Mouse (Mus musculus): ENCODE measurements around the gene Myo3a. TPM values are rescaled to one million over a fixed set of nuclear protein-coding genes. Genes with fewer than 3 reads are reported as not detected.

The Myo3a gene
- polyA plus RNA-seq, 1 experiment from 2014 or later: not detected

DNA sequence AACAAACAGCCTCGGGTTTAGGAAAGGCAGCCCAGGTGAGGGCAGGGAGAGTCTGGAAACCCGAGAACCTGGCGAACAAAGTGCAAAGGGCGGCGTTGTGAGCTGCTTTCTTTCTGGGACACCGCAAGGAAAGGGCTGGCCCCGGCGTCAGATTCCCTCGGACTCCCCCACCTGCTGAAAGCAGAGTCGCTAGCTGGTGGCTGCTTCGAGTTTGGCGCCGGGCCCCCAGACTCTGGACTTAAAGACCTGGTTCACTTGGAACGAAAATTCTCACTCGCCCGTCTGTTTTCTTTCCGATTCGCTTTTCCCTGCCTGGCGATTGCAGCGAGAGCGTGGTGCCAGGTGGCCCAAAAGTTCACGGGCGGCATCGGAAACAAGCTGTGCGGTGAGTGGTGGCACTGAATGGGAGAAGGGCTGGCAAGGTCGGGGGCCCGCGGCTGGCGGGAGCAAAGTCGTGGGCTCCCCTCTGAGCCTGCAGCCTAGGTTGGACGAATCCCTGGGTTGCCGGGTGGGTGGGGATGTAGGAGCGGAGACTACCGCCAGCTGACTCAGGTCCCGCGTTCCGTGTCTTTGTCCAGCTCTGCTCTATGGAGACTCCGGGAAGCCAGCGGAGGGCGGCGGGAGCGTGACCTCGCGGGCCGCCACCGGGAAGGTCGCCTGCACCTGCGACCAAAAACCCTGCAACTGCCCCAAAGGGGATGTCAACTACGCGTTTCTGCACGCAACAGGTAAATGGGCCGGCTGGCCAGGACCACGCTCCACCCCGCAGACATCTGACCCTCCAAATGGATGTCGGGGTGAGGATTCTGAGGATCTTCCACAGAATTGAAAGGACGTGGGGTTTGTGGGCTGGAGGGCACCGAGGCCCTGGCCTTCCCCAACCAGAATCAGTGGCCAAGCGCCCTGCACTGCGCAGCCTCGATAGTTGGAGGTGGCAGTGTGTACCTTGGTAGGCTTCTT, 396.1 kb downstream of the Myo3a start:
- Histone ChIP-seq H3K36me3 (no peaks in the 10 kb centered on the region), H3K4me3 (peak overlapping the region; percentile 46), H3K27ac (no peak overlapping the region), H3K27me3 (ENCODE audit: low read depth, poor library complexity, severe bottlenecking) (peaks cover 100% of the 10 kb centered on the region), H3K4me1 (peaks cover 25% of the 10 kb centered on the region), H3K9me3 (replicated peaks) (no peaks in the 10 kb centered on the region)
- WGBS: under 1% methylated on average over 60 of the region's 60 CpGs
- peak; percentile 58 for DNase-seq (ENCODE audit: low spot score)

DNA sequence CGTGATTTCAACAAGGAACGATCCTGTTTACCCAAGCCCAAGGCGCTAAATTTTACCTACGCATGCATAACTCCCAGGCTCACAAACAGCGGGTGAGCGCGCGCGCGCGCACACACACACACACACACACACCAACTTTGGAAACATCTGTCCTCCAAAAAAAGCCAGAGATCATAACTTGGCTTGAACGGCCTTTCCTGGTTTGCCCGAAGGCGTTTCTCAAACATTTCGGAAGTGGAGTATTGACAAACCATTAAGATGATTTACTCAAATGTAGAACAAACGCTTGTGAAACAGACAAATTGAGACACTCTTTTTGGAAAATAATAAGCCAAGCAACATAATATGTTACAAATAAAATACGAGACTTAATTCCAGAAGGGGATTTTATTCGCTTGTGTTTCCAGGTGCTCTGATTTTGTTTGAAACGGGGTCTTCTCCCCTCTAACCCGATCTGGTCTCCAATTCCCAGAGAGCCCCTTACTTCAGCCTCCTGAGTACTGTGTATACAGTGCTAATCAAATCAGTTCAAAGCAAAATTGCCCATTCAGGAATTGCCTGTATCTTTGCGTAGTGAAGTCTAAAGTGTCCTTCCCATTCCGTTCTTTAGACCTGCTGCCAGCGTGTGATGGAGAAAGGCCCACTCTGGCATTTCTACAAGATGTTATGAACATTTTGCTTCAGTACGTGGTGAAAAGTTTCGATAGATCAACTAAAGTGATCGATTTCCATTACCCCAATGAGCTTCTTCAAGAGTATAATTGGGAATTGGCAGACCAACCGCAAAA, 397.1 kb downstream of the Myo3a start:
- WGBS: 3% methylated on average over 27 of the region's 27 CpGs
- peak; percentile 39 for DNase-seq (ENCODE audit: low spot score)
- H3K27me3 ChIP-seq (ENCODE audit: low read depth, poor library complexity, severe bottlenecking): peaks cover 96% of the 10 kb centered on the region
- H3K9me3 ChIP-seq (replicated peaks): no peaks in the 10 kb centered on the region
- no peak overlapping the region for H3K4me3 ChIP-seq
- no peak overlapping the region for H3K27ac ChIP-seq
- H3K4me1 ChIP-seq: peaks cover 25% of the 10 kb centered on the region
- no peaks in the 10 kb centered on the region for H3K36me3 ChIP-seq

DNA sequence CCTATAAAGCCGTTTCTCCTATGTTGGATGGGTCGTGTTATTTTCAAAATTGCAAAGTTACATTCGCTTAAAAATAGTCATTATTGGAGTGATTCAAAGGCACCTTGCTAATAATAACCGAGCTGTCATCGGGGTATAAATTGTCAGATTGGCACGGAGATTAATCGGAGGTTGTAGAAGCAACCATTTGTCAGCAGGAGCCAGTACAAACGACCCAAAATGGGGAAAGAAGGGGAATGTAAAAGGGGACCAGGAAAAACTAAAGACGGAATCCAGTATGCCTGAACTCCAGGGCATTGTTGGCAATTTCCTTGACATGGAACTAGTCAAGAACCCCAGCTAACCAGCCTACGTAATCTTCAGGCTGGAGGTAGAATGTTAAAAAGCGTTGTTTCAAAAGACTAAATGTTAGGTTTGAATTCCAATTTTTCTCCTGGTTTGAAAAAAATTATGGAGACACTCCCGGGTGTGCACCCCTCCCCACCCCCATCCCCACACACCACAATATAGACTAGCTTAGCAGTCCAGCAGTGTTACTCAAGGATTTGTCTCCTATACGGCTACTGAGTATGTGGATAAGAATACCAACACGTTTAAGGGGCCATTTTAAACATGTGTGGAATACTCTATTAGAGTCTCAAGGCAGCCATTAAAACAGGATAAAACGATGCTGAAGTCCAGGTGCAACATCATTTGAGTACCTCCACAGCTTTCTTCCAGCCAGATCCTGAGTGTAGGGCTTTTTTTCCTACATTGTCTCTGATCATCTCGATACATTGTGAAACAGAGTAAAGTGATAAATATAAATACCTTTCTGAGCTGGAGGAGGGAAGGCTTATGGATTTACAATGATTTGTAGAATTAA, 398.0 kb downstream of the Myo3a start:
- WGBS: 10% methylated on average over 16 of the region's 16 CpGs
- DNase-seq (ENCODE audit: low spot score): no peak
- H3K36me3 ChIP-seq: no peaks in the 10 kb centered on the region
- no peak overlapping the region for H3K27ac ChIP-seq
- no peaks in the 10 kb centered on the region for H3K9me3 ChIP-seq (replicated peaks)
- H3K4me1 ChIP-seq: peaks cover 25% of the 10 kb centered on the region
- H3K27me3 ChIP-seq (ENCODE audit: low read depth, poor library complexity, severe bottlenecking): peaks cover 87% of the 10 kb centered on the region
- no peak overlapping the region for H3K4me3 ChIP-seq

DNA sequence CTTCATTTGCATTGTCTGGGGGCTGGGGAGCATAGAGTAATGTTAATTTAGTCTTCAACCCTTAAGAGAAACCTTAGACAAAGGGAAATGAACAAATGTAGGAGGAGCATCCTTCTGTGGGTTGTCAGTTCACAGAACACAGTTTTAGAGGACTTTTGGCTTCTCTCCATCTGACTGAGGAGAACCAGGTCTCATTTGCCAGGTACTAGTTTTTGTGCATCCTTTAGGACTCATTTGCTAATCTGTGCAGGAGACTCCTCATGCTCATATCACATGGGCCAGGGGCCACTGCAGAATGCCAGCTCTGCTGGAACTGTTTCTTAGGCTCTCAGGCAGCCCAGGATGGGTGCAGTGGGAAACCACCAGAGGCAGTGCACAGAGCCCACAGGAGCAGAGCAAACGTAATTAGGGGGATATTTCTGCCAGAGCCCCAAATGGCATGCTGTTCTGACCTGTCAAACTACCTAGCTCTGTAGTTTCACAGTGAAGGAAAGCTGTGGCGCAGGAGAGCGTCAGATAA, 399.9 kb downstream of the Myo3a start:
- Histone ChIP-seq H3K9me3 (replicated peaks) (no peaks in the 10 kb centered on the region), H3K4me1 (peaks cover 17% of the 10 kb centered on the region), H3K27ac (no peak overlapping the region), H3K4me3 (no peak overlapping the region), H3K36me3 (no peaks in the 10 kb centered on the region), H3K27me3 (ENCODE audit: low read depth, poor library complexity, severe bottlenecking) (peaks cover 71% of the 10 kb centered on the region)
- no peak for DNase-seq (ENCODE audit: low spot score)
- 33% methylated on average over 3 of the region's 3 CpGs for WGBS

DNA sequence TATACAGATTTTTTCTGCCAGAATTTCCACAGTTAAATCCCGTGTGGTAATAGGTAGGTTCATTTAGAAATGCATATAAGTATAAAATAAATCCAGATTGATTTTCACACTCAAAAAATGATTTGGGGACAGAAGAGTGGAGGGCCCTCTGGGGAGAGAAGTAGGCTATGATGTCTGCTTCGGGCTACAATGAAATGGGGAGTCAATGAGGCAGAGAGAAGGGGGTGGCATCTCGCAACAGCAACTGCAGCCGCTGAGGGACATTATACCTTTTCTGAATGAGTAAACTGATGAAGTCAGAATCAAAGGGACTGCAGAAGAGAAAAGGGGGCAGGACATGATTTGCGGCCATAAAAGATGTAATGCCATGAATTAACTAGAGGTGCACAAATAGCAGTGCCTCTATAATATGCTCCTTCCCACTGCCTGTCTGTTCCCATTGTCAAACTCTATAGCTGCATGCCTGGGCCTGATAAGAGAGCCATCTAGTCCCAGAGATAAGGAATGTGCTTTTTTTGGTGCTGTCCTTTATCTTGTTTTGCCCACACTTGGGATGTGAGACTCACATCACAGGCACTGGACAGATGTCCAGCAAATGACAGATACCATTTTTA, 400.6 kb downstream of the Myo3a start:
- H3K27ac ChIP-seq: no peak overlapping the region
- H3K27me3 ChIP-seq (ENCODE audit: low read depth, poor library complexity, severe bottlenecking): peaks cover 64% of the 10 kb centered on the region
- no peaks in the 10 kb centered on the region for H3K36me3 ChIP-seq
- H3K4me3 ChIP-seq: no peak overlapping the region
- peaks cover 10% of the 10 kb centered on the region for H3K4me1 ChIP-seq
- DNase-seq (ENCODE audit: low spot score): no peak
- H3K9me3 ChIP-seq (replicated peaks): no peaks in the 10 kb centered on the region
- 36% methylated on average over 5 of the region's 5 CpGs for WGBS

DNA sequence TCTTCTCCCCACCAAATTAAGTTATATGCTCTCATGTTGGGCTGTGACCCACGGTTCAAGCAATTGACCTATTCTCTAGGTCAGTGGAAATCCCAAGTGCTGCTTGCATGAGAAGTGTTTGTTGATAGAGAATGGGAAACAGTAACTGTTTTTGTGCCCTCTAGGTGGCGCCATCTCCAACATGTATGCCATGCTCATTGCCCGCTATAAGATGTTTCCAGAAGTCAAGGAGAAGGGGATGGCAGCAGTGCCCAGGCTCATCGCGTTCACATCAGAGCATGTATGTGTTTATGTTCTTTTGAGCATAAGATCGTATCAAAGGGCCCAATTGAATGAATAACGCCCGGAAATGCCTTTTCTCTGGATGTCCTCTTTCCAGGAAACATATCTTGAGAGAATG, 407.5 kb downstream of the Myo3a start:
- 0 out of 2 replicates have a peak, but pooled peaks cover 3% of the 10 kb centered on the region for H3K27me3 ChIP-seq (ENCODE audit: low read depth, poor library complexity, severe bottlenecking)
- no peaks in the 10 kb centered on the region for H3K9me3 ChIP-seq (replicated peaks)
- peak; percentile 39 for DNase-seq (ENCODE audit: low spot score)
- H3K36me3 ChIP-seq: no peaks in the 10 kb centered on the region
- H3K27ac ChIP-seq: no peak overlapping the region
- H3K4me3 ChIP-seq: no peak overlapping the region
- no peaks in the 10 kb centered on the region for H3K4me1 ChIP-seq
- 39% methylated on average over 8 of the region's 8 CpGs for WGBS

DNA sequence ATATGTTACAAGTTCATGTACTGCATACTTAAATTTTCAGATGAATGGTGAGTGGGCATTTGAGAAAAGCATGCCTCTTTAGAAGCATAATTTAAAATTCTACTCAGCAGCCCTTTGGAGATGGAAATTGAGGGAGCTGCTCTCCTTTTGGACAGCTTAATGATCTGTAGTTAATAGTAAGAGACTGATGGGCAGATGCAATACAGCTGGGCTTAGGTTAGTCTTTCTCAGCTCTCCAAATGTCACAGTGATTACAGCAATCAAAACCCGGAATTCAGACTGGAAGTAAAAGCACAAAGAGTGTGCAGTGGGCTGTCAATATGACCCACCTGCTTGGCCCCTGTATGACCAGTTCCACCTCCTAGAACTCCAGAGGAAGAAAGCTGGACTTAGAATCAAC, 418.8 kb downstream of the Myo3a start:
- Histone ChIP-seq H3K27ac (no peak overlapping the region), H3K36me3 (no peaks in the 10 kb centered on the region), H3K4me1 (no peaks in the 10 kb centered on the region), H3K27me3 (ENCODE audit: low read depth, poor library complexity, severe bottlenecking) (no peaks in the 10 kb centered on the region), H3K9me3 (replicated peaks) (no peaks in the 10 kb centered on the region), H3K4me3 (no peak overlapping the region)
- no peak for DNase-seq (ENCODE audit: low spot score)
- 75% methylated on average over 1 of the region's 1 CpGs for WGBS

DNA sequence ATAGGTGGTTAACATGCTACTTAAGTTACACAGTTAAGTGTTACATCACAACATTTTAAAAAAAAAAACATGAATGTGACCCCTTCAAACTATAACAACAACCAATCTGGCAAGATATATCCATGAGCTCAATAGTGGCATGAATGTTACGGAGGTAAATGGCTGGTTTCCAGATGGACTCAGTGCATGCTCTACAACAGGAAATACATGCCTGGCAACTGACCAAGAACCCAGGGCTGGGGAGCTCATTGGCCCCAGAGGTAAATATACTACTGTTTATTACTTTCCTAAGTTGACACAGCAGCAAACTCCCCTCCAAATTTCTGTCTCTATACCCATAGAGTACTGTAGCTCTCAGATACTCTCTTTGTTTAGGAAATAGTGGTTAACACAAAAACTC, 421.1 kb downstream of the Myo3a start:
- H3K36me3 ChIP-seq: no peaks in the 10 kb centered on the region
- no peak for DNase-seq (ENCODE audit: low spot score)
- H3K27me3 ChIP-seq (ENCODE audit: low read depth, poor library complexity, severe bottlenecking): no peaks in the 10 kb centered on the region
- H3K9me3 ChIP-seq (replicated peaks): no peaks in the 10 kb centered on the region
- no peak overlapping the region for H3K4me3 ChIP-seq
- 95% methylated on average over 1 of the region's 1 CpGs for WGBS
- H3K4me1 ChIP-seq: no peaks in the 10 kb centered on the region
- H3K27ac ChIP-seq: no peak overlapping the region

DNA sequence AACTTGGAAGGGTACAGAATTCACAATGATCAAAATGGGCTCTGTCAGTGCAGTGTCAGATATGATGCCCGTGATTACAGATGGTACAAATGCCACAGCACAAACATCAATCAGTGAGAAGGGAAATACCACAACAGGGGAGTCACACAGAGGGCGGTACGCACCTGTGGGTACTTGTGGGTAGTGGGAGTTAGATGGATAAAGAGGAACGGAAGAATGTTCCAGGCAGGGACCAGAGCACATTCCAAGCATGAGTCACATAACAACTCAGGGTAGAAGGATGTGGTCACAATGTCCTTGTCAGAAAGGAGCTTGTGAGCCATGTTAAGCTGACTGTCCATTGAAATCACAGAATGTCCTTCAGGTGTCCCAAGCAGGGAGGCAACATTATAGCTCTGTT, 424.5 kb downstream of the Myo3a start:
- Histone ChIP-seq H3K27ac (no peak overlapping the region), H3K9me3 (replicated peaks) (no peaks in the 10 kb centered on the region), H3K4me3 (no peak overlapping the region), H3K27me3 (ENCODE audit: low read depth, poor library complexity, severe bottlenecking) (no peaks in the 10 kb centered on the region), H3K36me3 (no peaks in the 10 kb centered on the region), H3K4me1 (no peaks in the 10 kb centered on the region)
- no peak for DNase-seq (ENCODE audit: low spot score)
- WGBS: 88% methylated on average over 4 of the region's 4 CpGs

DNA sequence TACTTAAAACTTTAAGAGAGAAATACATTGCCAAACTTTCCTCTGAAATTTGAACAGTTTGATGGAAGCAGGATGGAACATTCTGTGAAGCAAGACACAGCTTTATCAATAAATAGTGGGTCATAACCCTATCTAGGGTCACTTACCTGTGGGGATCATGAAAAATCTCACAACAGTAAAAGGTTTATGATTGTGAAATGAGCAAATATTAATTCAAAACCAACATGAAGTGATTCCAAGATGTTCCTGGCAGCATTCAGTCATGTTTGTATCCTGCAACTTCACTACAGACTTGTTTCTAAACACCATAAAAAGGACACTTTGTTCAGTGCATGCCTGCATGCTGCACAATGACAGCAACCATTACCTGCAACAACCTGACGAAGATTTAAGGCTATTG, 436.4 kb downstream of the Myo3a start:
- DNase-seq (ENCODE audit: low spot score): no peak
- H3K9me3 ChIP-seq (replicated peaks): no peaks in the 10 kb centered on the region
- no peaks in the 10 kb centered on the region for H3K27me3 ChIP-seq (ENCODE audit: low read depth, poor library complexity, severe bottlenecking)
- no peaks in the 10 kb centered on the region for H3K36me3 ChIP-seq
- H3K4me3 ChIP-seq: no peak overlapping the region
- H3K27ac ChIP-seq: no peak overlapping the region
- no peaks in the 10 kb centered on the region for H3K4me1 ChIP-seq
- 72% methylated on average over 1 of the region's 1 CpGs for WGBS
